Mouse (Mus musculus) kidney, adult 11 months (tissue): ENCODE measurements around the gene Wbp1l.

Experiments
- DNase-seq: peaks from one replicate; pipeline ENCODE4 v3.0.0; 2022

Wbp1l gene

GRCm38 (mm10) chr19:46635766-46636165 lies 36.9 kb downstream of the Wbp1l start:
- DNase-seq = no peak

DNA sequence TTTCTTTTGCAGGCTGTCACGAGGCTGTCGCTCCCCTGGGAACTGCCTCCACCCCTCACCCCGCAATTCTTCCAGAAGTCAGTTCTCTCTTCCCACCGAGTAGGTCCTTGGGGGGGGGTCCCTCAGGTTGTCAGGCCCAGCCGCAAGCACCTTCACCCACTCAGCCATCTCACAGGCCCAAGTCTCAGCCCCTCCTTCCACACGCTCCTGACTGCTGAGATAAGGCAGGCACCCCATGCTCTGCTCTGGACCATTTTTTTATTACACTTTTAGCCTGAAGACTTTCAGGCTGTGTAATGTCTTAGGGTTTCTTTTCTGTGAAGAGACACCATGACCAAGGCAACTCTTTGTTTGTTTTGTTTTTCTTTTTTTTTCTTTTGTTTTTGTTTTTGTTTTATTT lies 38.7 kb downstream of the Wbp1l start:
- no peak for DNase-seq

GRCm38 (mm10) chr19:46639053-46639452 lies 40.2 kb downstream of the Wbp1l start:
- DNase-seq = no peak

- DNase-seq = no peak
These were observed 40.6 kb downstream of the Wbp1l start for GRCm38 (mm10) chr19:46639496-46639895.

- no peak for DNase-seq
These were observed 41.9 kb downstream of the Wbp1l start for GRCm38 (mm10) chr19:46640780-46641179.

DNA sequence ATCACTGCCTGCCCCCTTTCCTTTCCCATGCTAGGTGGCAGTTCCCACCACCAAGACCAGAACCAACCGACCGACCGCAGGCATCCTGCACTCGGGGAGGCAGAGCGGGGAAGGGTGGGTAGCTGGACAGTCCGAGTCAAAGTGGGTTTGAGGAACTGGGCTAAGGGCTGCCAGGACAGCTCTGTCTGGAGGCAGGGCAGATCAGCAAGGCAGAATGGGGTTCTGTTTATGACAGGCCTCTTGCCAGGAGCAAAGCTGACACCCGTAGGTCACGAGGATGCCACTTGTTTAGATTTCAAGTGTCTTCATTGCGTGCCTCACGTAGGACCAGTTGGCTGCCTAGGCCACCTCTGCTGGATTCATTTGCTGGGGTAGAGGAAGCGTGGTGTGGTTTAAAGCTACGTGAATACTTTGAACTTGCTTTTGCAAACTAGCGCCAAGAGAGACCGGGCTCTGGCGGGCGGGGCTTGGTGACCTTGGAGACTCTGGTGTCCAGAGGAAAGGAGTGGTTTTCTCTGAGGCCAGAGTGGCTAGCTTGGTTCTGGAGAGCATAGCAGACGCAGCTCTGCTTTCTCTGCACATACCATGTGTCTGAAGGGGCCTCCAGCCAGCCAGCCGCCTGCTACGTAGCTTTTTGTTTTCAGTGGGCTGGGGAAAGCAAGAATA lies 42.7 kb downstream of the Wbp1l start:
- DNase-seq = peak; percentile 88

- DNase-seq = no peak
These were observed 43.4 kb downstream of the Wbp1l start for GRCm38 (mm10) chr19:46642136-46642753.

GRCm38 (mm10) chr19:46643236-46643635 lies 44.4 kb downstream of the Wbp1l start:
- no peak for DNase-seq

DNA sequence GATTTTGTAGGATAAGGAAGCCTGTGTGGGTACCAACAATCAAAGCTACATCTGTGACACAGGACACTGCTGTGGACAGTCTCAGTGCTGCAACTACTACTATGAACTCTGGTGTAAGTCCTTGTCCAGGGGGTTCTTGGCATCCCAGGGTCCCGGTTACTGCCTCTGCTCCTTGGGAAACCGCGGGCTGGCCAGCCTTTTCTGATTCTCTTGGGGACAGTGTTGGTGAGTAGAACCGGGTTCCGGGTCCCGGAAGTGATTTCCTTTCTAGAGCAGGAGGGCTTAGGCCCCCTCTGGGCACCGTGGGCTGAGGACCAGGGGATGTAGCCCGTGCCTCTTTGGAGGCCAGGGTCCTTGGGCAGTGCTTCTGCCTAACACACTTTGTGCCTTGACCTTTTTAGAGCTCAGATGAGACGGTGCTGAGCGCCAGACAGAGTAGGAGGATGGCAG lies 45.5 kb downstream of the Wbp1l start:
- DNase-seq = no peak

DNA sequence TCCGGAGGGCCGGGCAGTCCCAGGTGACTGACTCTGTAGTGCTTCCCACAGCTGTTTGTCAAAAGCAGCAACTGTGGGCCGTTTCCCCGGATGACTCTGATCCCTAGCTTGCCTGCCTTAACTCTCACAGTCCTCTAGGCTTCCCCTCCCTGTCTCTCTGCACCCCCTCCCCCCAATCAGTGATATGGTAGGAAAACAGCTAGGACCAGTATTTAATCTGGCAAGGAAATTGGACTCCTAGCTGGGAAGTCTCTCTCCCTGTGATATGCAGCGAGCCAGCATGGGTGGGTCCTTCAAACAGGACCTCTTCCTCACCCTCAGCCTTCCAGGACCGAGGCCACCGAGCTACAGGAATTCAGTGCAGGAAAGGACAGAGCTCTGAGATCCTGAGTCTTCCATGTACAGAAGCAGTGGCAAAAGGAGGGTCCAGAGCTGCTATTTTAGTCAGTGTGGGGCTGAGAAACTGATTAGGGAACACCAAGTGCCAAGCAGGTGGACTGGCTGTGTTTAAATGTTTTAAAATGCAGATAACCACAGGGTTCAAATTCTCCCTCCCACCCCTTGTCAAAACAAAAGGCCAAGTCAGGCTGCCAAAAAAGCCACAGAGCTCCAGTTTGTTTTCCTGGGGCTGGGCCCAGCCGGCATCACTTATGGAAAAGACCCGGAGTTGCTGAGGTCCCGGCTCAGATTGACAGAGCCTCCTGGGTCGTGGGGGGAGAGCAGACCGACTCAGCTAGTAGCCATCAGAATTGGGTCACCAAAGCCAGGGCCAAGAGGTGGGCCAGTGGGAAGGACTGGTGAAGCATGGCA lies 46.1 kb downstream of the Wbp1l start:
- peak; percentile 64 for DNase-seq

- DNase-seq = peak; percentile 87
These were observed 47.2 kb downstream of the Wbp1l start for GRCm38 (mm10) chr19:46646041-46646481.

DNA sequence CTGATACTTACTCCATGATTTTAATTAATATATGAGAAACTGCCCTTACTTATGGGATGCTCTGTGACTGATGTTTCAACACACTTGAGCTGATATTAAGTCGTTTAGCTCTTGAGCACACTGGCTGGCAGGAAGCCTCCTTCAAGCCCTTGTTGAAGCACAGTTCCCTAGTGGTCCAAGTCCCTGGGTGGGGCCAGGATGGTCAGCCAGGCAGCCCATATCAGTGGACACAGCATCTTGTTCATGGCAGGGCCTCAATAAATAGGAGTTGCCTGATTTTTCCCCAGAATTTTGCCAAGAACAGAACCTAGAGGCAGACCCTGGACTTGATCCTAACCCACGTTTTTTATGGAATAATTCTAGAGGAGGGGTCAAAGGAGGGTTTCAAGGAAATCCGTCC lies 48.4 kb downstream of the Wbp1l start:
- no peak for DNase-seq

DNA sequence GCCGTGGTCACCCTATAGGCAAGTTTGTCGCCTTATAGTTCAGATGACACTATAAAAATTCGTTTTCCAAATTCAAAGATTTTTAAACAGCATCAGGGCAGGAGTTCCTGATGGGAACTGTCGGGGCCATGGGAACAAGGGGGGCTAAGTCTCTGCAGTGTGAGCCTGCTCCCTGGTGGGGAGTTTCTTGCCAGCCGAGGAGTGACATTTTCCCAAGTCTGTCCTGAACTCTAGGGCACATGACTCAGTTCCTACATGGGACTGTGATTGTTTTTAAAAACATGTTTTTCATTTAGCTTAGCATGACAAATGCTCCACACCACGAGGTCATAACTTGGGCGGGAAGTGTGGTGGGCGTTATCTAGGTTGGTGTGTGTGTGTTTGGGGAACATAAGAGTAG lies 49.0 kb downstream of the Wbp1l start:
- DNase-seq = no peak

DNA sequence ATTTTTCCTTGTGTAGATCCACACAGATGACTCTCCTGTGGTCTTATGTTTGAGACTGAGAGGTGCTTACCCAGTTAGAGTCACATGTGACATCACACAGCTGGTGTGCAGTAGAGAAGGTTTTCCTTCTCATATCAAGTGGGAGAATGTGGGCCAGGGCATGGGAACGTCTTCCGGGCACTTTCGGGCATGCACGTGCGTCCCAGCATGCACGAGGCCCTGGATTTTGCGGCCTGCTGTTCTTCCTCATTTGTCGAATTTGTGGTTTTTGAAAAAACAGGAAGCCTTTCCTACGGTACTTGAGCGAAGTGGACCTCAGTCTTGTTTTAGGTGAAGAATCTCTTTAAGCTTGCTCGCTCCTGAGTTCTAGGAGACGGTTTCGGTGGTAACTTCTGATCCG lies 49.7 kb downstream of the Wbp1l start:
- DNase-seq = no peak

DNA sequence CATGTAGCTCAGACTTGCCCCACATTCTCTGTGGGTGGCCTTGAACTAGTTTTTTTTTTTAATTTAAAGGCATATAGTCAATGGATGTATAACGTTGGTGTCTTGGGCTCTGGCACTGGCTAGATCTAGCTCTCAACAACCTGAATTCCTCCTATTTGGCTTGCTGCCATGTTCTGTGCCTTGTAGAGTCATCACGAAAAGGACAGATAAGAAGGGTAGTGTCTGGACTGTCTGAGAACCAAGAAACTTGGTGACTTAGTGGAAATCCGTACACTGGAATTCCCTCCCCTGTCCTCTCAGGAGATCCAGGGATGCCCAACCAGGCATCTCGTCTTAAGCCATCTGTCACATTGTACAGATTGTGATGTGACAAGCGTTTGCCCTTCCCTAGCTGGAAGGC lies 54.3 kb downstream of the Wbp1l start:
- no peak for DNase-seq

DNA sequence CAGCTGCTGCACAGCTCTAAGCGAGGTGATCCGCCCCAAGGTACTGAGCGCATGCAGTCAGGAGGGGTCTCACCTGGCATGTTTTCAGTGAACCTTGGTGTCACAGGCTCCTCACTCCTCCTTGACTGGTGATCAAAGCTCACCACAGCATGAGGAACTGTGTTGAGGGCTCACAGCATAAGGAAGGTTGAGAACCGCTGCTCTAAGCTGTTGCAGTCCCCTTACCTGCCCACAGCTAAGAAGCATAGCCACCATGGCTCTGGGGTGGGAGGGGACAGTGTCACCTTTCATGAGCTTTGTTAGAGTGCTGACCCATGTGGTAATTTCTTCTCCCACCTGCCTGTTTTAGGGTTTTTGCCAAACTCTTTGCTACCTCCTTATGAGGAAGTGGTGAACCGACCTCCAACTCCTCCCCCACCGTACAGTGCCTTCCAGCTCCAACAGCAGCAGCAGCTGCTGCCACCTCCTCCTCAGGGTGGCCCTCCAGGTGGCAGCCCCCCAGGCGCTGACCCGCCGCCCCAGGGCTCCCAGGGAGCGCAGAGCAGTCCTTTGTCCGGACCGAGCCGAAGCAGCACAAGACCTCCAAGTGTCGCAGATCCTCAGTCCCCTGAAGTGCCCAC lies 54.8 kb downstream of the Wbp1l start:
- no peak for DNase-seq

GRCm38 (mm10) chr19:46655626-46656025 lies 56.7 kb downstream of the Wbp1l start:
- no peak for DNase-seq

- no peak for DNase-seq
These were observed 57.4 kb downstream of the Wbp1l start for GRCm38 (mm10) chr19:46656151-46656840.

GRCm38 (mm10) chr19:46657339-46658020 lies 58.6 kb downstream of the Wbp1l start:
- no peak for DNase-seq

DNA sequence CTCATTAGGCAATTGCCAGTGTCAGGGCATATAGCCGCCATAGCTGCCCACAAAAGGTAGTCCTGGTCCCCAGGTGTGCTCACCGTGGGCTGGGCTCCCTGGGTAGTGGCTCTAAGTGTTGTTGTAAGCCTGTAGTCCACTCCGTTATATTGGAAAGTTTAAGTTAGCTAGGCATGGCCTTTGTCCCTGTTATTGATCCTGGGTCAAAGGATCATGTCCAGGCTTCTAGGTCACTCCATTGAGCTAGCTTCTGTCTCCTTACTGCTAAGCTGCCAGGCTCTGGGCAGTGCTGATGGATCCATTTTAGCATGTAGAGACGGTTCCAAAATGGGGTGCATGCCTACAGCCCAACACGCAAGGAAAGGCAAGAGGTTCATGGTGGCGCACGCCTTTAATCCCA lies 59.5 kb downstream of the Wbp1l start:
- DNase-seq = no peak

- DNase-seq = no peak
These were observed 60.0 kb downstream of the Wbp1l start for GRCm38 (mm10) chr19:46658851-46659250.

- DNase-seq = no peak
These were observed 62.6 kb downstream of the Wbp1l start for GRCm38 (mm10) chr19:46661511-46661910.
